Mouse (Mus musculus): ENCODE data around the gene Zbtb41. TPM values are rescaled to one million over a fixed set of nuclear protein-coding genes. Genes with fewer than 3 reads are reported as not detected.
"Not testable (repeated sequence)": the region's sequence is repeated elsewhere in the genome, so short reads cannot be mapped to it uniquely, and the experiment has no call there.

Zbtb41 gene
- polyA plus RNA-seq, 1 experiment from 2014 or later: 27.7 TPM

DNA sequence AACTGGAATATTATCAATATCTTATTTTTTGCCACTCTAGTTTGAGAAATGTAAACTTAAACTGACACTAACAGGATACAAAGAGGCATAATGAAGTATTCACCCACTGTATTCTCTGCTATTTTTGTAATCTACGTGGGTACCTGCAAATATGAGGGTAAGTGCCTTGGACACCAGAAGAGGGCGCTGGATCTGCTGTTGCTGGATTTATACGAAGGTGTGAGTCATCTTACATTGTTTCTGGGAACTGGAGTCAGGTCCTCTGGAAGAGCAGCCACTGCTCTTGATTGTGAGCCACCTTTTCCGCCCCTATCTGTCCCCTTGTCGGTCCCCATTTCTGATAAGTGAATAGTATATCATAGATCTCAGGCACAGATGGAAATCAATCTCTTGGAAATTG is 14.4 kb upstream of the Zbtb41 start:
- Histone ChIP-seq H3K4me1 (ENCODE audit: control insufficient read depth, insufficient read depth, low read length) (no peaks in the 10 kb centered on the region), H3K36me3 (ENCODE audit: control insufficient read depth, insufficient read depth, low read length) (no peaks in the 10 kb centered on the region), H3K4me3 (ENCODE audit: low read depth, low read length) (no peak overlapping the region), H3K27ac (ENCODE audit: low read depth, low read length) (no peak overlapping the region), H3K9me3 (ENCODE audit: control insufficient read depth, low read length) (no peaks in the 10 kb centered on the region), H3K9ac (ENCODE audit: low read length) (no peak overlapping the region), H3K27me3 (ENCODE audit: control insufficient read depth, insufficient read depth, low read length) (no peaks in the 10 kb centered on the region), H3K4me2 (no peak overlapping the region)
- DNase-seq (ENCODE audit: low spot score, missing footprints): no peak
- no peak for ATAC-seq (ENCODE audit: low FRiP score)
- 57% methylated on average over 5 of the region's 5 CpGs for WGBS

DNA sequence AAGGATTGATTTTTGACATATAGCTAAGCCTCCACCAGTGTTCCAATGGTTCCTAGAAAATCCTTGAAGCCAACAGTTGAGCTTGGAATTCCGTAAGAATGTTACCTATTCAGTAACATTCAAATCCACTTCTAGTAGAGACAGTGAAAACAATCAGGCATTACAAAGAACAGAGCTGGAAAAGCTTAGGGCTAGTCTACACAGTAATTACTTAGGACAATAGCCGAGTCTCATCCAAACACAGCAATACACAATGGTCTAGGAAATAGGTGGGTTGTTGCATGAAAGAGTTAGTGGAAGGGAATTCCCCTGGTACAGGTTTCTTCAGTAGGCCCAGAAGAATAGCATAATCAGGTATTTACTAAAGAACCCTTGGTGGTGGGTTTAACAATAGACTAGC is 9.7 kb upstream of the Zbtb41 start:
- H3K9ac ChIP-seq (ENCODE audit: low read length); H3K36me3 ChIP-seq (ENCODE audit: control insufficient read depth, insufficient read depth, low read length); H3K4me3 ChIP-seq (ENCODE audit: low read depth, low read length); H3K27ac ChIP-seq (ENCODE audit: low read depth, low read length); H3K9me3 ChIP-seq (ENCODE audit: control insufficient read depth, low read length); H3K27me3 ChIP-seq (ENCODE audit: control insufficient read depth, insufficient read depth, low read length); ATAC-seq (ENCODE audit: low FRiP score); H3K4me2 ChIP-seq; DNase-seq (ENCODE audit: low spot score, missing footprints); H3K4me1 ChIP-seq (ENCODE audit: control insufficient read depth, insufficient read depth, low read length): not testable (repeated sequence)
- 82% methylated on average over 2 of the region's 2 CpGs for WGBS

DNA sequence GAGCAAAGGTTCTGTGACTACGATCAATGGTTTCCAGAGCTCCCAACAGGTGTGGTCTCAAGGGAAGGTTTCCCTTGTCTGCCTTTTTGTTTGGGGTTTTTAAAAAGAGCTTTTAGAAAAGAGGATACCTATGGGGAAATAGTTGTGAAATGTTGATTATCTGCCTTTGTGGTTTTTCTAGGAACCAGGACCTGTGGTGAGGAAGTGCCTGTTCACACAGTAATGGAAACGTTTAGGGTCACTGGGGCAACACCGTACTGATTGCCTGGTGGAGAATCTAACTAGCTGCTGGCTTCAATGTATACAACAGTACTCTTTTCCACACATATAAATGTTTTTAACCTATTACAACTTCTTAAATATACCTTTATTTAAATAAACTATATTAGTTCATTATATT is 8.6 kb upstream of the Zbtb41 start:
- no peak for ATAC-seq (ENCODE audit: low FRiP score)
- Histone ChIP-seq H3K27me3 (ENCODE audit: control insufficient read depth, insufficient read depth, low read length) (no peaks in the 10 kb centered on the region), H3K4me3 (ENCODE audit: low read depth, low read length) (no peak overlapping the region), H3K4me2 (no peak overlapping the region), H3K36me3 (ENCODE audit: control insufficient read depth, insufficient read depth, low read length) (no peaks in the 10 kb centered on the region), H3K9me3 (ENCODE audit: control insufficient read depth, low read length) (no peaks in the 10 kb centered on the region), H3K27ac (ENCODE audit: low read depth, low read length) (no peak overlapping the region), H3K9ac (ENCODE audit: low read length) (no peak overlapping the region), H3K4me1 (ENCODE audit: control insufficient read depth, insufficient read depth, low read length) (no peaks in the 10 kb centered on the region)
- DNase-seq (ENCODE audit: low spot score, missing footprints): peak; percentile 45
- WGBS: 92% methylated on average over 3 of the region's 3 CpGs

DNA sequence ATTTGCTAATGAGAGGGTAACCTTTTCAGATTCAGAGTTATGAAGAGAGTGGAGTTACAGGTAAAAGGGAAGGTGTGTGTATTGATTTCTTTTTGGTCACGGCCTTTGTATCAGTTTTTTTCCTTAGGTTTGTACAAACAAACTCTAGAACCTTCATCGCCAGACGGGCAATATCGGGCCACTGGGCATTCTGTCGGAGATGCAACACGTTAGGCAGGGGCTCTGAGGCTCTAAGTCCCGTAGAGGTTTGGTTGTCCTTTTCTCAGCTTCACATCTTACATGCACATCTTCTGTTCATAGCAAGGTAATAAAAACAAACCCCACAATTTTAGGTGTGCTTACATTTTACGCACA is 590 bp upstream of the Zbtb41 start:
- 7% methylated on average over 8 of the region's 8 CpGs for WGBS
- Histone ChIP-seq H3K9ac (ENCODE audit: low read length) (peak overlapping the region; percentile 97), H3K4me1 (ENCODE audit: control insufficient read depth, insufficient read depth, low read length) (peaks cover 23% of the 10 kb centered on the region), H3K9me3 (ENCODE audit: control insufficient read depth, low read length) (no peaks in the 10 kb centered on the region), H3K4me3 (ENCODE audit: low read depth, low read length) (peak overlapping the region; percentile 84), H3K27me3 (ENCODE audit: control insufficient read depth, insufficient read depth, low read length) (no peaks in the 10 kb centered on the region), H3K36me3 (ENCODE audit: control insufficient read depth, insufficient read depth, low read length) (no peaks in the 10 kb centered on the region), H3K27ac (ENCODE audit: low read depth, low read length) (no peak overlapping the region), H3K4me2 (peak overlapping the region; percentile 78)
- ATAC-seq (ENCODE audit: low FRiP score) (no peak), DNase-seq (ENCODE audit: low spot score, missing footprints) (no peak)

DNA sequence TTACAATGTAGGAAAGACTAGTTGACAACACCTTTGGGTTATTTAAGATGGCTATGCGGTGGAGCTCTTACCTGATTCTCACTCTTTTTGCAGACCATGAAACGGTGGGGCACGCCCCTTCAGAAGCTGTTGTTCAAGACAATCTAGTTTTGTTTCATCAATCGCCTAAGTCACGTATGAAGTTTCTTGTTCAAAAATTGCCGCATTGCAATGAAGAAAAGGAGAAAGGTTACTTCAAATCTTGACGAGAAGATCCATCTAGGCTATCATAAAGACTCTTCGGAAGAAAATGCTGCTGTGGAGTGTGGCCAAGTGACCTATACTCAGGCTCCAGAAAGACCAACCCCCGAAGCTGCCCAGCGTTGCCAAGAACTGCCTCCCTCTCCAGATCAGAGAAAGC is 853 bp downstream of the Zbtb41 start:
- peak overlapping the region; percentile 78 for H3K4me2 ChIP-seq
- H3K27me3 ChIP-seq (ENCODE audit: control insufficient read depth, insufficient read depth, low read length): no peaks in the 10 kb centered on the region
- no peak overlapping the region for H3K27ac ChIP-seq (ENCODE audit: low read depth, low read length)
- H3K9ac ChIP-seq (ENCODE audit: low read length): peak overlapping the region; percentile 97
- no peak for ATAC-seq (ENCODE audit: low FRiP score)
- peaks cover 26% of the 10 kb centered on the region for H3K4me1 ChIP-seq (ENCODE audit: control insufficient read depth, insufficient read depth, low read length)
- no peaks in the 10 kb centered on the region for H3K9me3 ChIP-seq (ENCODE audit: control insufficient read depth, low read length)
- H3K4me3 ChIP-seq (ENCODE audit: low read depth, low read length): peak overlapping the region; percentile 84
- DNase-seq (ENCODE audit: low spot score, missing footprints): peak; percentile 89
- WGBS: 38% methylated on average over 10 of the region's 10 CpGs
- no peaks in the 10 kb centered on the region for H3K36me3 ChIP-seq (ENCODE audit: control insufficient read depth, insufficient read depth, low read length)

DNA sequence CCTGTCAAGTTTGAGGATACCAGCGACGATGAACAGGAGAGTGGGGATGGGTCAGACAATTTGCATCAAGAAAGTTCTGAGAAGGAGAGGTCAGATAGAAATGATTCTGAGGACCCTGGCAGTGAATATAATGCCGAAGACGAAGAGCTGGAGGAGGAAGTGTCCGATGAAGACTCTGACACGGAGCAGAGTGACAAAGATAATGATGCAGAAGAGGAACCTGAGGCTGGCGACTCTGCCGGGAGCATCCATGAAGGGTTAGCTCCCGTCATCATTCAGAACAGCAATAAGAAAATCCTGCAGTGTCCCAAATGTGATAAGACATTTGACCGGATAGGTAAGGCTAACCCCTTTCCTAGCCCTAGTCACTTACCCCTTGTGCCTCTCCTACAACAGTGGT is 1.8 kb downstream of the Zbtb41 start:
- whole genome bisulfite sequencing: 77% methylated on average over 10 of the region's 10 CpGs
- H3K27ac ChIP-seq (ENCODE audit: low read depth, low read length): no peak overlapping the region

DNA sequence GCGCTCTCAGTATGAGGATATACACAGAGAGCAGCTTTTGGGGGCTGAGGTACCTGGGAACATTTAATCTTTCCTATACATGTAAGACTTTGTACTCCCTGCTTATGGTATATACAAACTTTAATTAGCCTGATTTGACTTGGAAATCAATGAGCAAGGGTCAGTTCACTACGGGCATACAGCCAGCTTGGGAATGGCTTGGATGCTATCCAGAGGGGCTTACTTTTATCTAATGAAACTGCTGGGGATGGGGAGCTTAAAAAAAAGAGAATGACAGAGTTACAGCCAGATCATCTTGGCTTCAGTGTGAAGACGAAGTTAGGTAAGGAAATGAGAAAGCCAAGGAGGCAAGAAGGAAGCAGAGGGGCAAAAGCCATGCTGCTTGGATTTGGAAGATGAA is 2.9 kb downstream of the Zbtb41 start:
- H3K36me3 ChIP-seq (ENCODE audit: control insufficient read depth, insufficient read depth, low read length): 0 out of 2 replicates have a peak, but pooled peaks cover 3% of the 10 kb centered on the region
- H3K4me1 ChIP-seq (ENCODE audit: control insufficient read depth, insufficient read depth, low read length): peaks cover 26% of the 10 kb centered on the region
- no peaks in the 10 kb centered on the region for H3K27me3 ChIP-seq (ENCODE audit: control insufficient read depth, insufficient read depth, low read length)
- H3K27ac ChIP-seq (ENCODE audit: low read depth, low read length): no peak overlapping the region
- ATAC-seq (ENCODE audit: low FRiP score) (no peak), DNase-seq (ENCODE audit: low spot score, missing footprints) (no peak)
- H3K9ac ChIP-seq (ENCODE audit: low read length): peak overlapping the region; percentile 54
- peak overlapping the region; percentile 54 for H3K4me2 ChIP-seq
- 50% methylated on average over 3 of the region's 3 CpGs for WGBS
- peak overlapping the region; percentile 29 for H3K4me3 ChIP-seq (ENCODE audit: low read depth, low read length)
- no peaks in the 10 kb centered on the region for H3K9me3 ChIP-seq (ENCODE audit: control insufficient read depth, low read length)

More for the DNA sequence above, 1.8 kb downstream of the Zbtb41 start:
- peak overlapping the region; percentile 78 for H3K4me2 ChIP-seq
- ATAC-seq (ENCODE audit: low FRiP score) (no peak), DNase-seq (ENCODE audit: low spot score, missing footprints) (no peak)
- H3K9ac ChIP-seq (ENCODE audit: low read length): no peak overlapping the region
- peaks cover 26% of the 10 kb centered on the region for H3K4me1 ChIP-seq (ENCODE audit: control insufficient read depth, insufficient read depth, low read length)
- H3K36me3 ChIP-seq (ENCODE audit: control insufficient read depth, insufficient read depth, low read length): 0 out of 2 replicates have a peak, but pooled peaks cover under 1% of the 10 kb centered on the region
- H3K27me3 ChIP-seq (ENCODE audit: control insufficient read depth, insufficient read depth, low read length): no peaks in the 10 kb centered on the region
- peak overlapping the region; percentile 84 for H3K4me3 ChIP-seq (ENCODE audit: low read depth, low read length)
- no peaks in the 10 kb centered on the region for H3K9me3 ChIP-seq (ENCODE audit: control insufficient read depth, low read length)

DNA sequence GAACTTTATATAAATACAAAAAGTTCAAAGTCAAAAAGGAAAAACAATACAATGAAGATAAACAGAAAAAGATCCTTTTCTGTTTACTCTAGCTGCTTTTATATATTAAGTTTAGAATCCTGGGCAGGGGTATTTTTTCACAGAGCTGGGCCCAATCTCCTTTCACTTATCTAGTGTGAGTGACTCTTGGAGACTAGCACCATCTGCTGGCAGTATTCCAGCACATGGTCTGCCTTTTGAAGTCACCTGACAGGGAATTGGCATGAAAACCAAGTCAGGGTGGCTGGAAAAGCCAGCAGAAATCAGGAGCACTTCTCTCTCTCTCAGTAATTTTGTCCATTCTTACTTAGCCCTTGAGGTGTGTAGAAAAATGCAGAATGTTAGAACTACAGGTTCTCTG is 16.3 kb downstream of the Zbtb41 start:
- no peaks in the 10 kb centered on the region for H3K9me3 ChIP-seq (ENCODE audit: control insufficient read depth, low read length)
- H3K4me1 ChIP-seq (ENCODE audit: control insufficient read depth, insufficient read depth, low read length): no peaks in the 10 kb centered on the region
- DNase-seq (ENCODE audit: low spot score, missing footprints) (peak; percentile 90), ATAC-seq (ENCODE audit: low FRiP score) (peak; percentile 76)
- peaks cover 12% of the 10 kb centered on the region for H3K36me3 ChIP-seq (ENCODE audit: control insufficient read depth, insufficient read depth, low read length)
- H3K27me3 ChIP-seq (ENCODE audit: control insufficient read depth, insufficient read depth, low read length): no peaks in the 10 kb centered on the region
- no peak overlapping the region for H3K27ac ChIP-seq (ENCODE audit: low read depth, low read length)
- no peak overlapping the region for H3K9ac ChIP-seq (ENCODE audit: low read length)
- H3K4me2 ChIP-seq: no peak overlapping the region
- no peak overlapping the region for H3K4me3 ChIP-seq (ENCODE audit: low read depth, low read length)

DNA sequence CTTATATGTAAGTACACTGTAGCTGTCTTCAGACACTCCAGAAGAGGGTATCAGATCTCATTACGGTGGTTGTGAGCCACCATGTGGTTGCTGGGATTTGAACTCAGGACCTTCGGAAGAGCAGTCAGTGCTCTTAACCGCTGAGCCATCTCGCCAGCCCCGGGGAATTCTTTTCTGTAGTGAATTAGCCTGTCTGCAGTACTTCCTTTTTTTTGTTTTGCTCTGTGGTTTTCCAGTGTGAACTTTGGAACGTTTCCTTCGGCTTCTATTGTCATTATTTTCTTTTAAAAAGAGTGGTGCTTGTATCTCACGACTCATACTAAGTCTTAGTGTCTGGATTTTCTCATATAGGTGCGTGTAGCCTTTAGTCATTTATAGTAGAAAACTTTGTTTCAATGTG is 21.0 kb downstream of the Zbtb41 start:
- not testable (repeated sequence) for ATAC-seq (ENCODE audit: low FRiP score); H3K27ac ChIP-seq (ENCODE audit: low read depth, low read length); H3K36me3 ChIP-seq (ENCODE audit: control insufficient read depth, insufficient read depth, low read length); H3K27me3 ChIP-seq (ENCODE audit: control insufficient read depth, insufficient read depth, low read length); H3K4me1 ChIP-seq (ENCODE audit: control insufficient read depth, insufficient read depth, low read length); H3K9me3 ChIP-seq (ENCODE audit: control insufficient read depth, low read length); DNase-seq (ENCODE audit: low spot score, missing footprints); H3K9ac ChIP-seq (ENCODE audit: low read length); H3K4me3 ChIP-seq (ENCODE audit: low read depth, low read length); H3K4me2 ChIP-seq
- 93% methylated on average over 9 of the region's 9 CpGs for WGBS
